Mouse (Mus musculus): ENCODE data around the gene Wdhd1. TPM values are rescaled to one million over a fixed set of nuclear protein-coding genes. Genes with fewer than 3 reads are reported as not detected.

The Wdhd1 gene
- total RNA-seq, 2 experiments from 2014 or later, result 1.1 to 1.3 TPM

DNA sequence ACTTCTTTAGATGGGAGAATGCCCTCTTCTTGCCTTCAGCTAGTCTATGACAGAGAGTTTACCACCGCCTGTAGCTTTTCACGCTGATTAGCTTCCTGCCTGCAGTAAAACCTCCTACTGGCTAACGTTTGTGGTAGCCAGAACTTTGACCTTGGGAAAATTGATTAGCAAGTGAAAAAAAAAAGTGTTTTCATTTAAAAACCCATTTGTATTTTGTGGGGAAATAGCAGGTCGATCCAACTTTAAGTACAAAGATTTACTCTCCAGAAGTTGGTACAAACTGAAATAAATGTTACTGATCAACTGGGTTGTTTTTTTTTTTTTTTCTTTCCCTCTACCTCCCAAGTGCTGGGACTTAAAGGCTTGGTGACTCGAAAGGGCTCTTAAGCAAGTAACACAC, 84.8 kb downstream of the Wdhd1 start:
- DNase-seq, result no peak
- intact Hi-C loops (cut with DNase I; ENCODE audit: low total_unique reads), result loop anchor here (10.0 kb wide), 1 partner anchor 97 kb away; no protein-coding TSS in a partner anchor

Other genes starting within 250 kb of the Wdhd1 start
- 1 to 10 TPM; 1.7 to 1.8 TPM for gene Gch1, start 87.4 kb downstream of the Wdhd1 start, total RNA-seq (2021)
- gene Socs4, start 74 bp upstream of the Wdhd1 start, total RNA-seq (2021), result 1 to 10 TPM; 7.3 to 7.4 TPM
- gene Mapk1ip1l, start 21.4 kb upstream of the Wdhd1 start, total RNA-seq (2021), result 10 to 100 TPM; 28.6 to 31.9 TPM
- 1 to 10 TPM; 2.9 to 4.3 TPM for gene Lgals3, start 90.9 kb upstream of the Wdhd1 start, total RNA-seq (2021)
- gene Dlgap5, start 141.6 kb upstream of the Wdhd1 start, total RNA-seq (2021), result 1 to 10 TPM; 2.3 to 3.6 TPM
- 10 to 100 TPM; 10.5 to 11.2 TPM for gene Fbxo34, start 173.6 kb upstream of the Wdhd1 start, total RNA-seq (2021)

All from gastrocnemius, postnatal 14 days (tissue).